In genomic region chr5:123818941-123819577, GRCm38 (mm10) we compare ENCODE assay signal across 14 mouse cellular contexts. TPM values are rescaled to one million over a fixed set of nuclear protein-coding genes. Genes with fewer than 3 reads are reported as not detected.
DNase-seq lines count a peak whose midpoint lies in the region; TF ChIP-seq lines count a peak whose summit lies in the region.
"Had no signal": no experiment of that assay in that cellular context is flagged by ENCODE, and none has a peak within 500 bp of the region (broad histone marks: within the 10 kb centered on the region; RNA-seq: fewer than 3 reads in every experiment).

No protein-coding gene starts in this region.

- no peak overlapping the region for H3K4me3 ChIP-seq in layer of hippocampus, adult 2 months
- no peak overlapping the region for H3K4me3 ChIP-seq in small intestine, adult 2 months (ENCODE audit: low read depth, low read length)
- H3K4me3 ChIP-seq: hindbrain, embryonic 12.5 days; limb, embryonic 13.5 days had no signal

- no peaks in the 10 kb centered on the region for H3K4me1 ChIP-seq in small intestine, adult 2 months (ENCODE audit: control insufficient read depth, insufficient read depth, insufficient read length, low read length)
- H3K4me1 ChIP-seq: hindbrain, embryonic 12.5 days; limb, embryonic 13.5 days had no signal

- TF ChIP-seq POLR2A in small intestine, adult 2 months (IDR thresholded peaks at IDR 0.05; ENCODE audit: low read depth, low read length): 0 out of 2 replicates have a peak, but pooled peaks have one; percentile 11

- H3K36me3 ChIP-seq in small intestine, adult 2 months (ENCODE audit: control insufficient read depth, insufficient read depth, low read length): peaks cover 4% of the 10 kb centered on the region; the same call in 1 of the 2 replicates

- no peak for TF ChIP-seq CTCF in layer of hippocampus, adult 2 months (conservative IDR thresholded peaks at IDR 0.05)
- no peak for TF ChIP-seq CTCF in small intestine, adult 2 months (IDR thresholded peaks at IDR 0.05; ENCODE audit: extremely low read depth, insufficient read length, insufficient replicate concordance, low read depth, low read length)

- DNase-seq in layer of hippocampus, adult 2 months (ENCODE audit: low spot score in 2 of 2): peak; percentile 35 to 67
- DNase-seq in layer of hippocampus, adult 9-10 months (ENCODE audit: low spot score): no peak
- DNase-seq in kidney, adult 8-10 months: peak; percentile 78 to 81
- DNase-seq in left cerebral cortex, adult 18-20 months (ENCODE audit: low spot score in 2 of 2): peak; percentile 61 to 78
- no peak for DNase-seq in cerebellum, adult 8-10 months
- DNase-seq in heart, postnatal 25 days (ENCODE audit: low spot score): no peak
- DNase-seq: adrenal gland, adult 8-10 months; lung, adult 2 months had no signal

- H3K27ac ChIP-seq in layer of hippocampus, adult 2 months: peak overlapping the region; percentile 5; the same call in 1 of the 2 replicates
- H3K27ac ChIP-seq in small intestine, adult 2 months (ENCODE audit: insufficient read depth, low read depth, low read length): no peak overlapping the region
- H3K27ac ChIP-seq: hindbrain, embryonic 12.5 days; limb, embryonic 13.5 days had no signal

- intact Hi-C loops in heart, postnatal 25 days (cut with DNase I): no loop called here

- 92% methylated on average over 19 of the region's 19 CpGs for WGBS in small intestine, adult 2 months

- H3K27me3 ChIP-seq in small intestine, adult 2 months (ENCODE audit: control insufficient read depth, insufficient read depth, low read length): no peaks in the 10 kb centered on the region
- H3K27me3 ChIP-seq: hindbrain, embryonic 12.5 days; limb, embryonic 13.5 days; Patski had no signal

RNA-seq across cellular contexts. Expression of gene Hcar2, which starts 46.2 kb away (rescaled TPM):
- total RNA-seq in layer of hippocampus, adult 2 months (2021): not detected
- total RNA-seq in left cerebral cortex, adult 18-20 months (2021): not detected
- polyA plus RNA-seq in small intestine, adult 2 months (2012; rRNA removed): 0.30 and 0.65 TPM in 2 replicates
- under 1 TPM; 0.13 to 0.25 TPM for total RNA-seq in heart, postnatal 25 days (2021)
- total RNA-seq: megakaryocyte-erythroid progenitor cell, adult 5-6 weeks had no signal
- polyA plus RNA-seq: forebrain, embryonic 11.5 days; hindbrain, embryonic 12.5 days; Patski had no signal

Comparison
In these comparisons a context has a peak if more than half of its experiments do, and no peak if none do; other contexts are left out.
1. DNase-seq: peak in layer of hippocampus, adult 2 months (2 of 2), kidney, adult 8-10 months (2 of 2) and left cerebral cortex, adult 18-20 months (2 of 2); none in layer of hippocampus, adult 9-10 months (single experiment), cerebellum, adult 8-10 months (single experiment) and heart, postnatal 25 days (single experiment).